Mouse (Mus musculus): ENCODE data around the gene Emp1. TPM values are rescaled to one million over a fixed set of nuclear protein-coding genes. Genes with fewer than 3 reads are reported as not detected.

Gene Emp1
- polyA plus RNA-seq, 1 experiment = 222 TPM

GRCm38 (mm10) chr6:135397788-135398187, 35.4 kb downstream of the Emp1 start:
- H3K79me2 ChIP-seq (ENCODE audit: control insufficient read depth, insufficient read depth) = no peaks in the 10 kb centered on the region

GRCm38 (mm10) chr6:135398801-135399200, 36.5 kb downstream of the Emp1 start:
- TF ChIP-seq FOSL1 (IDR thresholded peaks at IDR 0.05; ENCODE audit: insufficient read depth, low read length, poor library complexity, severe bottlenecking) (no peak), USF1 (IDR thresholded peaks at IDR 0.05; ENCODE audit: low read depth) (no peak), MYOG (IDR thresholded peaks at IDR 0.05; ENCODE audit: control insufficient read depth, extremely low read depth, insufficient read length) (no peak), MYOD1 (IDR thresholded peaks at IDR 0.05; ENCODE audit: control insufficient read depth, insufficient read length, low read depth) (no peak), CTCF (IDR thresholded peaks at IDR 0.05; ENCODE audit: control insufficient read depth, insufficient read depth, insufficient read length) (no peak), CEBPB (IDR thresholded peaks at IDR 0.05; ENCODE audit: low read depth) (no peak), MAX (IDR thresholded peaks at IDR 0.05) (no peak)
- no peaks in the 10 kb centered on the region for H3K79me2 ChIP-seq (ENCODE audit: control insufficient read depth, insufficient read depth)
- no peak overlapping the region for H3K4me3 ChIP-seq (ENCODE audit: insufficient read depth, poor library complexity, severe bottlenecking)

More at GRCm38 (mm10) chr6:135397788-135398187, 35.4 kb downstream of the Emp1 start:
- no peaks in the 10 kb centered on the region for H3K27me3 ChIP-seq (ENCODE audit: control insufficient read depth, insufficient read depth, insufficient read length)
- no peaks in the 10 kb centered on the region for H3K79me3 ChIP-seq (ENCODE audit: low read depth)
- no peak overlapping the region for H3ac ChIP-seq (ENCODE audit: control insufficient read depth, insufficient read length, low read depth)
- H3K36me3 ChIP-seq (ENCODE audit: control insufficient read depth, insufficient read depth) = no peaks in the 10 kb centered on the region
- H3K4me3 ChIP-seq (ENCODE audit: insufficient read depth, poor library complexity, severe bottlenecking) = no peak overlapping the region
- TF ChIP-seq CEBPB (IDR thresholded peaks at IDR 0.05; ENCODE audit: low read depth) = no peak
- no peak for TF ChIP-seq MAX (IDR thresholded peaks at IDR 0.05)
- no peak for TF ChIP-seq CTCF (IDR thresholded peaks at IDR 0.05; ENCODE audit: control insufficient read depth, insufficient read depth, insufficient read length)
- TF ChIP-seq MYOG (IDR thresholded peaks at IDR 0.05; ENCODE audit: control insufficient read depth, extremely low read depth, insufficient read length) = no peak
- no peak for TF ChIP-seq USF1 (IDR thresholded peaks at IDR 0.05; ENCODE audit: low read depth)
- no peak for TF ChIP-seq MYOD1 (IDR thresholded peaks at IDR 0.05; ENCODE audit: control insufficient read depth, insufficient read length, low read depth)
- TF ChIP-seq FOSL1 (IDR thresholded peaks at IDR 0.05; ENCODE audit: insufficient read depth, low read length, poor library complexity, severe bottlenecking) = no peak

GRCm38 (mm10) chr6:135400306-135400705, 38.0 kb downstream of the Emp1 start:
- Histone ChIP-seq H3ac (ENCODE audit: control insufficient read depth, insufficient read length, low read depth) (no peak overlapping the region), H3K4me3 (ENCODE audit: insufficient read depth, poor library complexity, severe bottlenecking) (no peak overlapping the region), H3K36me3 (ENCODE audit: control insufficient read depth, insufficient read depth) (no peaks in the 10 kb centered on the region), H3K79me2 (ENCODE audit: control insufficient read depth, insufficient read depth) (no peaks in the 10 kb centered on the region), H3K27me3 (ENCODE audit: control insufficient read depth, insufficient read depth, insufficient read length) (no peaks in the 10 kb centered on the region), H3K79me3 (ENCODE audit: low read depth) (no peaks in the 10 kb centered on the region)
- TF ChIP-seq MYOD1 (IDR thresholded peaks at IDR 0.05; ENCODE audit: control insufficient read depth, insufficient read length, low read depth) = no peak
- TF ChIP-seq FOSL1 (IDR thresholded peaks at IDR 0.05; ENCODE audit: insufficient read depth, low read length, poor library complexity, severe bottlenecking) = no peak
- no peak for TF ChIP-seq USF1 (IDR thresholded peaks at IDR 0.05; ENCODE audit: low read depth)
- TF ChIP-seq MAX (IDR thresholded peaks at IDR 0.05) = no peak
- no peak for TF ChIP-seq CTCF (IDR thresholded peaks at IDR 0.05; ENCODE audit: control insufficient read depth, insufficient read depth, insufficient read length)
- no peak for TF ChIP-seq MYOG (IDR thresholded peaks at IDR 0.05; ENCODE audit: control insufficient read depth, extremely low read depth, insufficient read length)
- no peak for TF ChIP-seq CEBPB (IDR thresholded peaks at IDR 0.05; ENCODE audit: low read depth)

More at GRCm38 (mm10) chr6:135398801-135399200, 36.5 kb downstream of the Emp1 start:
- Histone ChIP-seq H3K27me3 (ENCODE audit: control insufficient read depth, insufficient read depth, insufficient read length) (no peaks in the 10 kb centered on the region), H3ac (ENCODE audit: control insufficient read depth, insufficient read length, low read depth) (no peak overlapping the region), H3K79me3 (ENCODE audit: low read depth) (no peaks in the 10 kb centered on the region), H3K36me3 (ENCODE audit: control insufficient read depth, insufficient read depth) (no peaks in the 10 kb centered on the region)

GRCm38 (mm10) chr6:135405093-135405492, 42.7 kb downstream of the Emp1 start:
- no peaks in the 10 kb centered on the region for H3K27me3 ChIP-seq (ENCODE audit: control insufficient read depth, insufficient read depth, insufficient read length)
- H3K79me3 ChIP-seq (ENCODE audit: low read depth) = no peaks in the 10 kb centered on the region
- no peak overlapping the region for H3K4me3 ChIP-seq (ENCODE audit: insufficient read depth, poor library complexity, severe bottlenecking)
- H3K36me3 ChIP-seq (ENCODE audit: control insufficient read depth, insufficient read depth) = no peaks in the 10 kb centered on the region
- no peak overlapping the region for H3ac ChIP-seq (ENCODE audit: control insufficient read depth, insufficient read length, low read depth)
- no peaks in the 10 kb centered on the region for H3K79me2 ChIP-seq (ENCODE audit: control insufficient read depth, insufficient read depth)
- no peak for TF ChIP-seq MAX (IDR thresholded peaks at IDR 0.05)
- no peak for TF ChIP-seq USF1 (IDR thresholded peaks at IDR 0.05; ENCODE audit: low read depth)
- no peak for TF ChIP-seq MYOG (IDR thresholded peaks at IDR 0.05; ENCODE audit: control insufficient read depth, extremely low read depth, insufficient read length)
- TF ChIP-seq CTCF (IDR thresholded peaks at IDR 0.05; ENCODE audit: control insufficient read depth, insufficient read depth, insufficient read length) = no peak
- no peak for TF ChIP-seq CEBPB (IDR thresholded peaks at IDR 0.05; ENCODE audit: low read depth)
- TF ChIP-seq FOSL1 (IDR thresholded peaks at IDR 0.05; ENCODE audit: insufficient read depth, low read length, poor library complexity, severe bottlenecking) = no peak
- no peak for TF ChIP-seq MYOD1 (IDR thresholded peaks at IDR 0.05; ENCODE audit: control insufficient read depth, insufficient read length, low read depth)

- Histone ChIP-seq H3K4me3 (ENCODE audit: insufficient read depth, poor library complexity, severe bottlenecking) (no peak overlapping the region), H3K79me2 (ENCODE audit: control insufficient read depth, insufficient read depth) (no peaks in the 10 kb centered on the region), H3ac (ENCODE audit: control insufficient read depth, insufficient read length, low read depth) (no peak overlapping the region), H3K27me3 (ENCODE audit: control insufficient read depth, insufficient read depth, insufficient read length) (no peaks in the 10 kb centered on the region), H3K36me3 (ENCODE audit: control insufficient read depth, insufficient read depth) (no peaks in the 10 kb centered on the region), H3K79me3 (ENCODE audit: low read depth) (no peaks in the 10 kb centered on the region)
- TF ChIP-seq CEBPB (IDR thresholded peaks at IDR 0.05; ENCODE audit: low read depth) (no peak), MAX (IDR thresholded peaks at IDR 0.05) (no peak), USF1 (IDR thresholded peaks at IDR 0.05; ENCODE audit: low read depth) (no peak), MYOD1 (IDR thresholded peaks at IDR 0.05; ENCODE audit: control insufficient read depth, insufficient read length, low read depth) (no peak), CTCF (IDR thresholded peaks at IDR 0.05; ENCODE audit: control insufficient read depth, insufficient read depth, insufficient read length) (no peak), FOSL1 (IDR thresholded peaks at IDR 0.05; ENCODE audit: insufficient read depth, low read length, poor library complexity, severe bottlenecking) (no peak), MYOG (IDR thresholded peaks at IDR 0.05; ENCODE audit: control insufficient read depth, extremely low read depth, insufficient read length) (no peak)
These were observed 45.0 kb downstream of the Emp1 start for GRCm38 (mm10) chr6:135407323-135407722.

Measured in C2C12 (cell line).